Comparison of ENCODE assay signal across 8 mouse cellular contexts in genomic region chr11:53635590-53636182, GRCm38 (mm10). TPM values are rescaled to one million over a fixed set of nuclear protein-coding genes. Genes with fewer than 3 reads are reported as not detected.
DNase-seq lines count a peak whose midpoint lies in the region; ATAC-seq and TF ChIP-seq lines count a peak whose summit lies in the region.

No protein-coding gene starts in this region.

- TF ChIP-seq POLR2A in ES-Bruce4 (IDR thresholded peaks at IDR 0.05; ENCODE audit: insufficient read depth, low read length), result no peak

- no peak overlapping the region for H3K9ac ChIP-seq in ES-Bruce4 (ENCODE audit: low read depth, poor library complexity, severe bottlenecking)
- H3K9ac ChIP-seq in liver, postnatal 0 days (replicated peaks), result no peak overlapping the region

- no peaks in the 10 kb centered on the region for H3K9me3 ChIP-seq in ES-Bruce4 (replicated peaks; ENCODE audit: control insufficient read depth, insufficient read depth, low read length, poor library complexity, severe bottlenecking)
- no peaks in the 10 kb centered on the region for H3K9me3 ChIP-seq in liver, postnatal 0 days (ENCODE audit: low read length)

- H3K36me3 ChIP-seq in ES-Bruce4 (ENCODE audit: control insufficient read depth, insufficient read depth, low read length, poor library complexity, severe bottlenecking), result no peaks in the 10 kb centered on the region
- no peaks in the 10 kb centered on the region for H3K36me3 ChIP-seq in liver, postnatal 0 days (replicated peaks; ENCODE audit: insufficient read depth, low read length)

- H3K4me1 ChIP-seq in ES-Bruce4 (ENCODE audit: control insufficient read depth, insufficient read depth, low read length), result no peaks in the 10 kb centered on the region
- peaks cover 6% of the 10 kb centered on the region for H3K4me1 ChIP-seq in liver, postnatal 0 days (ENCODE audit: insufficient read depth)

- peak; percentile 80 for DNase-seq in heart, adult 11 months
- DNase-seq in heart, postnatal 4 days, result no peak
- no peak for DNase-seq in liver, postnatal 0 days
- no peak for DNase-seq in spleen, postnatal 36 days (ENCODE audit: low spot score in 2 of 2)
- DNase-seq in cerebellum, adult 8-10 months, result no peak
- DNase-seq in thymus, postnatal 0 days (ENCODE audit: low spot score), result no peak

- ATAC-seq in granulocyte monocyte progenitor cell, adult 5-6 weeks (replicated peaks; ENCODE audit: poor library complexity, severe bottlenecking), result 0 out of 2 replicates have a peak, but pooled peaks have one; percentile 37
- no peak for ATAC-seq in liver, postnatal 0 days

- WGBS in liver, postnatal 0 days (ENCODE audit: insufficient replicate concordance), result 40% methylated on average over 9 of the region's 9 CpGs

- TF ChIP-seq CTCF in ES-Bruce4 (IDR thresholded peaks at IDR 0.05; ENCODE audit: low read depth, low read length), result no peak
- no peak for TF ChIP-seq CTCF in liver, postnatal 0 days (IDR thresholded peaks at IDR 0.05; ENCODE audit: low read depth)

- TF ChIP-seq EP300 in ES-Bruce4 (IDR thresholded peaks at IDR 0.05; ENCODE audit: insufficient read depth, low read depth, low read length), result no peak
- TF ChIP-seq EP300 in liver, postnatal 0 days (IDR thresholded peaks at IDR 0.05; ENCODE audit: low read depth), result no peak

- H3K27ac ChIP-seq in ES-Bruce4 (ENCODE audit: insufficient read depth, low read length), result no peak overlapping the region
- H3K27ac ChIP-seq in liver, postnatal 0 days (ENCODE audit: low read depth), result no peak overlapping the region

- peak overlapping the region; percentile 62 for H3K4me2 ChIP-seq in liver, postnatal 0 days (ENCODE audit: low read depth, low read length)

- H3K4me3 ChIP-seq in ES-Bruce4 (ENCODE audit: low read depth, low read length), result peak overlapping the region; percentile 36
- H3K4me3 ChIP-seq in liver, postnatal 0 days (ENCODE audit: low read depth, low read length), result peak overlapping the region; percentile 21

- H3K27me3 ChIP-seq in ES-Bruce4 (ENCODE audit: control insufficient read depth, insufficient read depth, low read length, poor library complexity, severe bottlenecking), result no peaks in the 10 kb centered on the region; the same call in 1 of the 2 replicates
- peaks cover 22% of the 10 kb centered on the region; the same call in 1 of the 2 replicates for H3K27me3 ChIP-seq in liver, postnatal 0 days (ENCODE audit: insufficient read depth, low read length)

RNA-seq across cellular contexts. Expression of gene Il13, which starts 1.2 kb away (rescaled TPM):
- total RNA-seq in heart, postnatal 4 days (2021), result not detected
- not detected in 2 replicates for polyA plus RNA-seq in ES-Bruce4 (2011; ENCODE audit: insufficient read depth, insufficient read length, low read depth, missing spikeins)
- not detected in 2 replicates for total RNA-seq in granulocyte monocyte progenitor cell, adult 5-6 weeks (2014; fragmentation: Nextera tagmentation)
- not detected in 2 replicates for total RNA-seq in granulocyte monocyte progenitor cell, adult 5-6 weeks (2017)
- not detected in 2 replicates for polyA plus RNA-seq in liver, postnatal 0 days (2015; fragmentation: Nextera tagmentation; extraction: Ambion mirVana)
- polyA plus RNA-seq in thymus, postnatal 0 days (2015; fragmentation: Nextera tagmentation; extraction: Ambion mirVana), result 1.0 and 1.3 TPM in 2 replicates

RNA-seq across cellular contexts. Expression of gene Il4, which starts 17.2 kb away (rescaled TPM):
- total RNA-seq in heart, postnatal 4 days (2021), result not detected
- polyA plus RNA-seq in ES-Bruce4 (2011; ENCODE audit: insufficient read depth, insufficient read length, low read depth, missing spikeins), result not detected in 2 replicates
- total RNA-seq in granulocyte monocyte progenitor cell, adult 5-6 weeks (2014; fragmentation: Nextera tagmentation), result 1.5 TPM in 1 of 2 replicates, not detected in the other
- not detected in 2 replicates for total RNA-seq in granulocyte monocyte progenitor cell, adult 5-6 weeks (2017)
- polyA plus RNA-seq in liver, postnatal 0 days (2015; fragmentation: Nextera tagmentation; extraction: Ambion mirVana), result 0.28 TPM in 1 of 2 replicates, not detected in the other
- 1.2 and 1.5 TPM in 2 replicates for polyA plus RNA-seq in thymus, postnatal 0 days (2015; fragmentation: Nextera tagmentation; extraction: Ambion mirVana)
